Comparison of ENCODE assay signal across 11 mouse cellular contexts in genomic region chr5:117761181-117761832, GRCm38 (mm10). TPM values are rescaled to one million over a fixed set of nuclear protein-coding genes. Genes with fewer than 3 reads are reported as not detected.
DNase-seq lines count a peak whose midpoint lies in the region; TF ChIP-seq lines count a peak whose summit lies in the region.
"Had no signal": no experiment of that assay in that cellular context is flagged by ENCODE, and none has a peak within 500 bp of the region (broad histone marks: within the 10 kb centered on the region; RNA-seq: fewer than 3 reads in every experiment).

No protein-coding gene starts in this region.

- H3K4me1 ChIP-seq in heart, adult 2 months (ENCODE audit: control insufficient read depth, insufficient read depth, low read length), result no peaks in the 10 kb centered on the region
- no peaks in the 10 kb centered on the region for H3K4me1 ChIP-seq in lung, adult 2 months (ENCODE audit: control insufficient read depth, insufficient read depth, low read length)
- H3K4me1 ChIP-seq in ES-E14 (ENCODE audit: control insufficient read depth in 2 of 2, insufficient read depth in 2 of 2, low read length in 2 of 2, poor library complexity in 1 of 2), result no peaks in the 10 kb centered on the region

- no peak overlapping the region for H3K4me3 ChIP-seq in heart, adult 2 months
- no peak overlapping the region for H3K4me3 ChIP-seq in lung, adult 2 months (replicated peaks; ENCODE audit: extremely low read depth, low read depth, low read length)
- no peak overlapping the region for H3K4me3 ChIP-seq in ES-E14 (ENCODE audit: insufficient read depth in 1 of 2, low read depth in 1 of 2, low read length in 2 of 2, poor library complexity in 1 of 2, severe bottlenecking in 1 of 2)
- H3K4me3 ChIP-seq: limb, embryonic 10.5 days had no signal

- H3K36me3 ChIP-seq in heart, adult 2 months (ENCODE audit: control insufficient read depth, insufficient read depth, low read length), result no peaks in the 10 kb centered on the region
- H3K36me3 ChIP-seq in ES-E14 (ENCODE audit: control insufficient read depth, insufficient read depth, low read length, poor library complexity, severe bottlenecking), result no peaks in the 10 kb centered on the region
- H3K36me3 ChIP-seq: limb, embryonic 10.5 days had no signal

- no peaks in the 10 kb centered on the region for H3K27me3 ChIP-seq in heart, adult 2 months (ENCODE audit: control insufficient read depth, insufficient read depth, low read length)

- TF ChIP-seq EP300 in heart, adult 2 months (IDR thresholded peaks at IDR 0.05; ENCODE audit: insufficient read depth, low read depth, low read length), result no peak

- no peaks in the 10 kb centered on the region for H3K9me3 ChIP-seq in ES-E14 (ENCODE audit: control insufficient read depth, insufficient read depth, low read depth, low read length)
- H3K9me3 ChIP-seq: limb, embryonic 10.5 days had no signal

- WGBS in heart, adult 2 months, result 67% methylated on average over 9 of the region's 9 CpGs
- WGBS in lung, adult 2 months, result 75% methylated on average over 9 of the region's 9 CpGs

- H3K27ac ChIP-seq in heart, adult 2 months, result no peak overlapping the region
- H3K27ac ChIP-seq in ES-E14 (ENCODE audit: insufficient read depth, low read depth, low read length, poor library complexity, severe bottlenecking), result no peak overlapping the region
- H3K27ac ChIP-seq: limb, embryonic 10.5 days had no signal

- peak; percentile 61 for TF ChIP-seq CTCF in heart, adult 2 months (IDR thresholded peaks at IDR 0.05)
- TF ChIP-seq CTCF in lung, adult 2 months (IDR thresholded peaks at IDR 0.05; ENCODE audit: insufficient read depth, low read length), result peak; percentile 42

- in situ Hi-C loops in ES-E14 (cut with MboI; ENCODE audit: low sequenced_read_pairs in 2 of 2, unreplicated experiment in 2 of 2), result no loop called here

- TF ChIP-seq POLR2A in heart, adult 2 months (IDR thresholded peaks at IDR 0.05; ENCODE audit: insufficient read depth, low read depth, low read length), result no peak
- no peak for TF ChIP-seq POLR2A in lung, adult 2 months (IDR thresholded peaks at IDR 0.05; ENCODE audit: borderline replicate concordance, extremely low read depth, low read depth, low read length)

- intact Hi-C loops in heart, adult 2 months (cut with DNase I), result no loop called here

- no peak for DNase-seq in heart, adult 2 months
- no peak for DNase-seq in heart, postnatal 4 days
- DNase-seq in lung, adult 2 months, result no peak
- no peak for DNase-seq in lung, adult 18-20 months
- peak; percentile 45 for DNase-seq in ES-E14 (ENCODE audit: low read depth, low spot score)
- DNase-seq in induced T-regulatory cell, adult 2 months (ENCODE audit: low read depth), result peak; percentile 26
- no peak for DNase-seq in right cerebral cortex, postnatal 4 days
- DNase-seq in urinary bladder, postnatal 10 days (ENCODE audit: low spot score), result no peak
- DNase-seq: adrenal gland, postnatal 10 days; lung, postnatal 14 days had no signal

- H3K79me2 ChIP-seq in heart, adult 2 months (replicated peaks; ENCODE audit: control insufficient read depth, insufficient read depth, low read length), result no peaks in the 10 kb centered on the region

- H3K9ac ChIP-seq in heart, adult 2 months (ENCODE audit: low read depth, low read length), result no peak overlapping the region
- no peak overlapping the region for H3K9ac ChIP-seq in ES-E14 (ENCODE audit: insufficient read depth, low read depth, low read length, poor library complexity, severe bottlenecking)

TF ChIP-seq in ES-E14, 5 proteins besides CTCF, POLR2A, EP300 and RAD21:
- TF ChIP-seq ZC3H11A (IDR thresholded peaks at IDR 0.05; ENCODE audit: borderline replicate concordance, low read depth, low read length) (no peak), ZNF384 (IDR thresholded peaks at IDR 0.05; ENCODE audit: low read depth, low read length) (no peak), HCFC1 (IDR thresholded peaks at IDR 0.05; ENCODE audit: borderline replicate concordance, insufficient read depth, low read length) (no peak), CHD2 (IDR thresholded peaks at IDR 0.05; ENCODE audit: low read depth, low read length) (no peak), MAFK (IDR thresholded peaks at IDR 0.05; ENCODE audit: insufficient read depth, low read depth, low read length) (no peak)

RNA-seq across cellular contexts. Expression of gene Nos1, which starts 19.5 kb away (rescaled TPM):
- under 1 TPM; 0.18 to 0.23 TPM for total RNA-seq in heart, adult 2 months (2021)
- polyA plus RNA-seq in heart, adult 2 months (2012; rRNA removed), result 0.18 and 0.47 TPM in 2 replicates
- total RNA-seq in heart, postnatal 4 days (2021), result under 1 TPM; 0.19 to 0.65 TPM
- polyA plus RNA-seq in lung, adult 2 months (2012; rRNA removed), result 0.17 and 2.6 TPM in 2 replicates
- total RNA-seq in ES-E14 (2012; rRNA removed), result 3.4 and 3.6 TPM in 2 replicates

Comparison
In these comparisons a context has a peak if more than half of its experiments do, and no peak if none do; other contexts are left out.
1. DNase-seq: peak in ES-E14 (single experiment) and induced T-regulatory cell, adult 2 months (single experiment); none in heart, adult 2 months (0 of 2), heart, postnatal 4 days (single experiment), lung, adult 2 months (single experiment), lung, adult 18-20 months (0 of 2), right cerebral cortex, postnatal 4 days (single experiment) and urinary bladder, postnatal 10 days (single experiment).